Mouse (Mus musculus) bone marrow, adult 2 months (tissue): ENCODE data around the gene P4hb.

Source experiments
- CTCF ChIP-seq: fragments of 200-500 bp; IDR thresholded peaks from 2 replicates; pipeline ENCODE4 v1.5.1; 2011; ENCODE audit warnings: low read length, control low read depth; ENCODE audit not compliant: control insufficient read depth, insufficient read depth
- POLR2A ChIP-seq: fragments of 200-500 bp; IDR thresholded peaks from 2 replicates; pipeline ENCODE4 v1.6.1; 2011; ENCODE audit warnings: low read depth, mild to moderate bottlenecking, control low read depth, low read length, borderline replicate concordance; ENCODE audit not compliant: control insufficient read depth

- TF ChIP-seq CTCF (no peak; the same call in 1 of the 2 replicates), POLR2A (peak; percentile 65; the same call in 1 of the 2 replicates)
Observed at GRCm38 (mm10) chr11:120617519-120618112, 44.6 kb upstream of the P4hb start, which contains the start of gene Pcyt2.
